Mouse (Mus musculus) neural tube, embryonic 15.5 days (tissue): ENCODE results near the gene Cisd2. TPM values are rescaled to one million over a fixed set of nuclear protein-coding genes. Genes with fewer than 3 reads are reported as not detected.

ENCODE experiments used
- ATAC-seq: fragments of 200-750 bp; cut with Nextera tagmentation; 2 replicates; pipeline ENCODE4 v1.8.0; 2017; ENCODE audit warnings: mild to moderate bottlenecking, moderate TSS enrichment, moderate library complexity; ENCODE audit not compliant: low FRiP score
- H3K27ac ChIP-seq: fragments of 300-500 bp; sonication (generic); replicated peaks from 2 replicates; pipeline ENCODE4 v1.5.1; 2015; ENCODE audit warnings: mild to moderate bottlenecking, inconsistent platforms
- H3K27me3 ChIP-seq: fragments of 300-500 bp; sonication (generic); replicated peaks from 2 replicates; pipeline ENCODE4 v1.6.1; 2015; ENCODE audit warnings: inconsistent platforms
- H3K36me3 ChIP-seq: fragments of 300-500 bp; sonication (generic); 2 replicates; pipeline ENCODE4 v1.6.1; 2015; ENCODE audit warnings: inconsistent platforms
- H3K4me1 ChIP-seq: fragments of 300-500 bp; sonication (generic); 2 replicates; pipeline ENCODE4 v1.6.1; 2015; ENCODE audit warnings: inconsistent platforms
- H3K4me2 ChIP-seq: fragments of 300-500 bp; sonication (generic); 2 replicates; pipeline ENCODE4 v1.6.1; 2015; ENCODE audit warnings: inconsistent platforms, mild to moderate bottlenecking, moderate library complexity
- H3K4me3 ChIP-seq: fragments of 300-500 bp; sonication (generic); replicated peaks from 2 replicates; pipeline ENCODE4 v1.5.1; 2015; ENCODE audit warnings: mild to moderate bottlenecking, inconsistent platforms
- H3K9ac ChIP-seq: fragments of 300-500 bp; sonication (generic); replicated peaks from 2 replicates; pipeline ENCODE4 v1.6.1; 2015; ENCODE audit warnings: mild to moderate bottlenecking, inconsistent platforms
- H3K9me3 ChIP-seq: fragments of 300-500 bp; sonication (generic); replicated peaks from 2 replicates; pipeline ENCODE4 v1.6.1; 2016; ENCODE audit warnings: inconsistent platforms
- WGBS: fragments of 180-500 bp; shearing (Covaris S2); methylation state at CpG from one replicate; pipeline ENCODE4 v1.1.7; 2015; ENCODE audit warnings: mixed read lengths; 5-methylcytosine and 5-hydroxymethylcytosine counted together
- polyA plus RNA-seq: library from polyadenylated mRNA; unstranded; fragments of >200 nt; fragmentation: Nextera tagmentation; extraction: Ambion mirVana; gene quantifications from 2 replicates; pipeline ENCODE4 v1.2.1, GENCODE M21; 2015

The Cisd2 gene
- polyA plus RNA-seq, 1 experiment from 2014 or later, result 69.0 TPM

- H3K27ac ChIP-seq, result no peak overlapping the region
- H3K4me2 ChIP-seq, result no peak overlapping the region
- H3K36me3 ChIP-seq, result no peaks in the 10 kb centered on the region
- 90% methylated on average over 4 of the region's 4 CpGs for WGBS
- H3K27me3 ChIP-seq, result no peaks in the 10 kb centered on the region
- no peak overlapping the region for H3K4me3 ChIP-seq
- H3K9me3 ChIP-seq, result no peaks in the 10 kb centered on the region
- ATAC-seq, result no peak
- no peak overlapping the region for H3K9ac ChIP-seq
- no peaks in the 10 kb centered on the region for H3K4me1 ChIP-seq
Measured at GRCm38 (mm10) chr3:135357394-135357793, 66.3 kb downstream of the Cisd2 start.

Other genes with a start within 250 kb of the Cisd2 start
- 2.9 and 7.9 TPM in 2 replicates for gene Cenpe, start 211.4 kb downstream of the Cisd2 start, polyA plus RNA-seq
- 4.2 and 5.2 TPM in 2 replicates for gene Bdh2, start 142.7 kb downstream of the Cisd2 start, polyA plus RNA-seq
- 2.4 and 2.5 TPM in 2 replicates for gene Slc9b2, start 116.2 kb downstream of the Cisd2 start, polyA plus RNA-seq
- gene Slc9b1, start 75.9 kb downstream of the Cisd2 start, polyA plus RNA-seq, result 0.36 and 0.54 TPM in 2 replicates
- 331 and 389 TPM in 2 replicates for gene Ube2d3, start 14.2 kb upstream of the Cisd2 start, polyA plus RNA-seq
- gene Manba, start 61.7 kb upstream of the Cisd2 start, polyA plus RNA-seq, result 7.4 and 8.8 TPM in 2 replicates